In the genomic region with DNA sequence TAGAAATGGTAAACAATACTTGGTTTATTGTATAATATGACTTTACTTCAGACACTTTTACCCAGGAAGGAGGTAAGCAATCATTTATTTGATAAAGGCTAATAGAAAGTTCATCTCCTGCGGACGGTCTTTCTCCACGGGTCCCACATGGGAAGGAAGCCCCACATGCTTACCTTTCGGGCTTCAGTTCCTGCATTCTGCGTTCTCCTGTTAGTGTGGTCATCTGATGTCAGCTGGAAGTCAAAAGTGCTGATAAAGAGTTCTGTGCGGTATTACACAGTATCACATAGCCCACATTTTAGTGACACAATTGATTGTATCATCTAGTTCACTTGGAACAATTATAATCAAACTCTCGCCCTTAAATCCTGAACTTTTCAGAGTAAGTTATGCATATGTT, we compare ENCODE assay signal across 10 mouse cellular contexts. TPM values are rescaled to one million over a fixed set of nuclear protein-coding genes. Genes with fewer than 3 reads are reported as not detected.
DNase-seq lines count a peak whose midpoint lies in the region; ATAC-seq and TF ChIP-seq lines count a peak whose summit lies in the region.
"Had no signal": no experiment of that assay in that cellular context is flagged by ENCODE, and none has a peak within 500 bp of the region (broad histone marks: within the 10 kb centered on the region; RNA-seq: fewer than 3 reads in every experiment).

No protein-coding gene starts in this region.

- H3K9me3 ChIP-seq in embryonic facial prominence, embryonic 10.5 days: no peaks in the 10 kb centered on the region
- H3K9me3 ChIP-seq in intestine, embryonic 14.5 days (ENCODE audit: control insufficient read depth, low read length): no peaks in the 10 kb centered on the region
- no peaks in the 10 kb centered on the region for H3K9me3 ChIP-seq in neural tube, embryonic 13.5 days

- no peak for DNase-seq in kidney, adult 2 months
- no peak for DNase-seq in kidney, adult 8-10 months
- peak; percentile 30 for DNase-seq in embryonic facial prominence, embryonic 10.5 days (ENCODE audit: low spot score)
- no peak for DNase-seq in intestine, embryonic 14.5 days (ENCODE audit: low spot score)
- DNase-seq in right cerebral cortex, adult 2 months (ENCODE audit: low spot score in 2 of 2): no peak
- no peak for DNase-seq in right cerebral cortex, postnatal 4 days
- DNase-seq: thymus, postnatal 25 days had no signal

- no peaks in the 10 kb centered on the region for H3K36me3 ChIP-seq in kidney, adult 2 months (ENCODE audit: control insufficient read depth, insufficient read depth, low read length)
- H3K36me3 ChIP-seq in embryonic facial prominence, embryonic 10.5 days (replicated peaks): no peaks in the 10 kb centered on the region
- no peaks in the 10 kb centered on the region for H3K36me3 ChIP-seq in intestine, embryonic 14.5 days (ENCODE audit: control insufficient read depth, insufficient read depth, low read length)
- H3K36me3 ChIP-seq in neural tube, embryonic 13.5 days: no peaks in the 10 kb centered on the region

- H3K27ac ChIP-seq in kidney, adult 2 months (ENCODE audit: insufficient read depth, low read depth, low read length): no peak overlapping the region
- no peak overlapping the region for H3K27ac ChIP-seq in embryonic facial prominence, embryonic 10.5 days (replicated peaks)
- no peak overlapping the region for H3K27ac ChIP-seq in intestine, embryonic 14.5 days (ENCODE audit: low read depth)
- no peak overlapping the region for H3K27ac ChIP-seq in neural tube, embryonic 13.5 days (replicated peaks)

- H3K4me2 ChIP-seq in intestine, embryonic 14.5 days (ENCODE audit: low read length): peak overlapping the region; percentile 69
- H3K4me2 ChIP-seq in neural tube, embryonic 13.5 days: peak overlapping the region; percentile 72

- H3K4me3 ChIP-seq in kidney, adult 2 months (ENCODE audit: insufficient read depth, low read depth, low read length): peak overlapping the region; percentile 22; the same call in 1 of the 2 replicates
- peak overlapping the region; percentile 82 for H3K4me3 ChIP-seq in embryonic facial prominence, embryonic 10.5 days
- H3K4me3 ChIP-seq in intestine, embryonic 14.5 days (ENCODE audit: low read depth, low read length): peak overlapping the region; percentile 70
- H3K4me3 ChIP-seq in neural tube, embryonic 13.5 days: peak overlapping the region; percentile 73

- TF ChIP-seq POLR2A in kidney, adult 2 months (IDR thresholded peaks at IDR 0.05; ENCODE audit: low read depth, low read length): no peak

- H3K27me3 ChIP-seq in kidney, adult 2 months (replicated peaks; ENCODE audit: control insufficient read depth, insufficient read depth, low read length): no peaks in the 10 kb centered on the region
- 0 out of 2 replicates have a peak, but pooled peaks cover 5% of the 10 kb centered on the region for H3K27me3 ChIP-seq in embryonic facial prominence, embryonic 10.5 days (replicated peaks; ENCODE audit: low read depth, poor library complexity, severe bottlenecking)
- no peaks in the 10 kb centered on the region for H3K27me3 ChIP-seq in intestine, embryonic 14.5 days (replicated peaks; ENCODE audit: control insufficient read depth, insufficient read depth, low read length)
- no peaks in the 10 kb centered on the region for H3K27me3 ChIP-seq in neural tube, embryonic 13.5 days

- TF ChIP-seq CTCF in kidney, adult 2 months (conservative IDR thresholded peaks at IDR 0.05; ENCODE audit: insufficient read depth, insufficient read length, low read depth, low read length): no peak

- peak overlapping the region; percentile 84 for H3K9ac ChIP-seq in intestine, embryonic 14.5 days (ENCODE audit: low read length)
- H3K9ac ChIP-seq in neural tube, embryonic 13.5 days: peak overlapping the region; percentile 93

- no peaks in the 10 kb centered on the region; the same call in 1 of the 2 replicates for H3K4me1 ChIP-seq in kidney, adult 2 months (ENCODE audit: control insufficient read depth, insufficient read depth, low read length)
- H3K4me1 ChIP-seq in embryonic facial prominence, embryonic 10.5 days: peaks cover 18% of the 10 kb centered on the region
- H3K4me1 ChIP-seq in intestine, embryonic 14.5 days (replicated peaks; ENCODE audit: control insufficient read depth, insufficient read depth, low read length): no peaks in the 10 kb centered on the region; the same call in 1 of the 2 replicates
- H3K4me1 ChIP-seq in neural tube, embryonic 13.5 days (replicated peaks): peaks cover 9% of the 10 kb centered on the region

- WGBS in kidney, adult 2 months: 24% methylated on average over 7 of the region's 7 CpGs
- WGBS in embryonic facial prominence, embryonic 10.5 days: 20% methylated on average over 7 of the region's 7 CpGs
- 15% methylated on average over 7 of the region's 7 CpGs for WGBS in intestine, embryonic 14.5 days
- WGBS in neural tube, embryonic 13.5 days: 19% methylated on average over 7 of the region's 7 CpGs

- no peak for ATAC-seq in intestine, embryonic 14.5 days (replicated peaks; ENCODE audit: low FRiP score, low TSS enrichment, low read depth)
- no peak for ATAC-seq in neural tube, embryonic 13.5 days (ENCODE audit: low read depth)
- ATAC-seq in erythroblast, adult 5-6 weeks (replicated peaks; ENCODE audit: low FRiP score, poor library complexity, severe bottlenecking): no peak

RNA-seq across cellular contexts. Expression of a gene that starts 1.0 kb away (rescaled TPM):
- polyA plus RNA-seq in kidney, adult 2 months (2012; rRNA removed): 2.0 and 2.7 TPM in 2 replicates
- 0.95 and 1.5 TPM in 2 replicates for polyA plus RNA-seq in embryonic facial prominence, embryonic 10.5 days (2016; fragmentation: Nextera tagmentation; extraction: Ambion mirVana)
- polyA plus RNA-seq in intestine, embryonic 14.5 days (2014; fragmentation: Nextera tagmentation; extraction: Ambion mirVana): 0.83 and 1.7 TPM in 2 replicates
- 1.5 and 1.6 TPM in 2 replicates for polyA plus RNA-seq in neural tube, embryonic 13.5 days (2015; fragmentation: Nextera tagmentation; extraction: Ambion mirVana)
- not detected in 2 replicates for total RNA-seq in erythroblast, adult 5-6 weeks (2015; ENCODE audit: low replicate concordance)
- not detected in 2 replicates for total RNA-seq in erythroblast, adult 5-6 weeks (2017; ENCODE audit: low replicate concordance)
- total RNA-seq: megakaryocyte, adult 5-6 weeks had no signal

Comparison
In these comparisons a context has a peak if more than half of its experiments do, and no peak if none do; other contexts are left out.
1. H3K4me3 ChIP-seq: peak in every context shown above with its lines; median percentile 82 in embryonic facial prominence, embryonic 10.5 days; 73 in neural tube, embryonic 13.5 days; 70 in intestine, embryonic 14.5 days; 22 in kidney, adult 2 months.